Mouse (Mus musculus): ENCODE data around the gene Slc11a1.
A peak's percentile ranks its signal among the peaks of the same experiment; 100 is the strongest.

Slc11a1 gene

DNA sequence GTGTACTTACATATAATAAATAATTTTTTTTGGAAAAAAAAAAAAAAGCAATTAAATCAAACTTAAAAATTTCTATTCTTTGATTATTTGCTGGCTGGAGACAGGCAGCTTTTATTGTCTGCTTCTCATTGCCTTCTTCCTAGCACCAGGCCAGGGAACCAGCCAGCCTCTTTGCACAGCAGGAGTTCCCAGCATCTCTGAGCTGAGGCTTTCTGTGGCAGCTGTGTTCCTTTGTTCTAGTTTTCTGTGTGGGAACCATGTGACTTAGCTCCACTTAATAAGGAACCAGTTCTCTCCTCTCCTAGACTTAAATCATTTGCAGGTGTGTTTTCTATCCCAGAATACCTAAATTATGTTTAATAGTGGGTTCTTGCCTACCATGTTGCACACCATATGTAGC is 17.5 kb upstream of the Slc11a1 start:
- no peak for DNase-seq

GRCm38 (mm10) chr1:74359952-74360517 is 15.0 kb upstream of the Slc11a1 start:
- DNase-seq = no peak

- peak; percentile 86 for DNase-seq
Observed at GRCm38 (mm10) chr1:74361812-74362211, 13.2 kb upstream of the Slc11a1 start, which contains the start of gene Catip. TSS of gene Catip (plus strand) at chr1:74362108.

- DNase-seq = no peak
Observed at GRCm38 (mm10) chr1:74362325-74363229, 12.4 kb upstream of the Slc11a1 start.

DNA sequence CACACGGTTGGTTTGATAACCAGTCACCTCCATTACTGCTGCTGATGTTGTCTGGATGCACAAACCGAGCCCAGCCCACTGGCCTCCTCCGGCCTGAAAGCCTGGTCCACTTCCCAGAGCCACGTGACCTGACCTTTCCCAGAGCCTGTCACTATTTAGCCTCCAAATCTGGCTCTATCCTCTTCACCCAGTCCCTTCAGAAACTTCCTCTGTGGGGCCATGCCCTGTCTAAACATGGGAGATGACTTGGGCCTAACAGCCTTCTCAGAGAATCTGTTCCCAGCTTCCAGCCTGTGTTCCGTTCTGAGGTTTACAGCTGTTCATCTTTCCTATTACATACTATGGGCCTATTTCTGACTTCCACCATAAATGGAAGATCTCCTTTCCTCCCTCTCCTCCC is 11.6 kb upstream of the Slc11a1 start:
- DNase-seq = no peak

- no peak for DNase-seq
Observed at GRCm38 (mm10) chr1:74364270-74364669, 10.7 kb upstream of the Slc11a1 start.

- peak; percentile 77 for DNase-seq
Observed at GRCm38 (mm10) chr1:74367886-74368645, 6.9 kb upstream of the Slc11a1 start.

- no peak for DNase-seq
Observed at GRCm38 (mm10) chr1:74370040-74370439, 5.0 kb upstream of the Slc11a1 start.

DNA sequence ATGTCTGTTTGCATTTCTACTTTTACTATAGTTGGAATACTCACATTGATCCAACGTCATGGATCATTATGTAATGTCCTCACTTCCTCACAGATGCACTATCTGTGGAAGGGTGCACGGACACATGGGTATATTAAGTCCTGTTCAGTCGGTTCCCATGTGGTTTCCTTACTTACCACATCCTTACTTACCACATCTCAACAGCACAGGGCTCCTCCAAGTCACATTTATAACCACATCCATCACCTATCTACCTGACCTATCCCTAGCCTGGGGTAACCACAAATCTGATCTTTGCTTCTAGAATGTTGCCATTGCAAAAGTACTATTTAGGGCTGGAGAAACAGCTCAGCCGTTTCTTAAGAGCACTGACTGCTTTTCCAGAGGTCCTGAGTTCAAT is 1.6 kb upstream of the Slc11a1 start:
- DNase-seq = no peak

- DNase-seq = no peak
Observed at GRCm38 (mm10) chr1:74375561-74375960, 566 bp downstream of the Slc11a1 start.

- no peak for DNase-seq
Observed at GRCm38 (mm10) chr1:74376396-74376795, 1.4 kb downstream of the Slc11a1 start.

- DNase-seq = no peak
Observed at GRCm38 (mm10) chr1:74379058-74379504, 4.1 kb downstream of the Slc11a1 start.

DNA sequence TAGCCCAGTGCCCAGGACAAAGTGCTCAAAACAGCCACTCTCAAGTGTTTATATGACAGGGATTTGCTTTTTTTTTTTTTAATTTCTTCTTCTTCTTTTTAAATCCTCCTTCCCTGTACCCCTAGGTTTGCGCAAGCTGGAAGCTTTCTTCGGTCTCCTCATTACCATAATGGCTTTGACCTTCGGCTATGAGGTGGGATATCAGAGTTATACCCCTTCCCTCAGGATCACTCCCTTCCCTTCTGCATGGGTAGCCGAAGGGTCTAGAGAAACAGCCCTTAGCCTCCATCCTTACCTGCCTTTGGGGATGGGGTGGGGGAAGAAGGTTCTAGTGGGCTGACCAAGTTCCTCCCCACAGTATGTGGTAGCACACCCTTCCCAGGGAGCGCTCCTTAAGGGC is 5.5 kb downstream of the Slc11a1 start:
- DNase-seq = no peak

DNA sequence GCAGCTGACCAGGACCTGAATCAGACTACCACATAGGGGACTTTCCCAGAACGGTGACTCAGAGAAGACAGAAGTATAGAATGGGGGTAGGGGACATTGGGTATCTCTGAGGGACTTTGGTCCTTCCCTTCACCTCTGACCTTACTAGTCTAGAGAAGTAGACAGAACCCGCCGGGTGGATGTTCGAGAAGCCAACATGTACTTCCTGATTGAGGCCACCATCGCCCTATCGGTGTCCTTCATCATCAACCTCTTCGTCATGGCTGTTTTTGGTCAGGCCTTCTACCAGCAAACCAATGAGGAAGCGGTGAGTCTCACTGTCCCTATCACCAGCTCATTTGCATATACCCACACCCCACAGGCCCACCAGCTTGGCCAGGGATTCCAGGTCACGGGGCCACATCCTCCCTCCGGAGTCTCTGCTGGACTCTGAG is 6.6 kb downstream of the Slc11a1 start:
- no peak for DNase-seq

GRCm38 (mm10) chr1:74383385-74383784 is 8.4 kb downstream of the Slc11a1 start:
- no peak for DNase-seq

GRCm38 (mm10) chr1:74384525-74384924 is 9.5 kb downstream of the Slc11a1 start:
- DNase-seq = no peak

- no peak for DNase-seq
Observed at GRCm38 (mm10) chr1:74385064-74385463, 10.1 kb downstream of the Slc11a1 start.

- no peak for DNase-seq
Observed at GRCm38 (mm10) chr1:74385531-74385930, 10.5 kb downstream of the Slc11a1 start.

DNA sequence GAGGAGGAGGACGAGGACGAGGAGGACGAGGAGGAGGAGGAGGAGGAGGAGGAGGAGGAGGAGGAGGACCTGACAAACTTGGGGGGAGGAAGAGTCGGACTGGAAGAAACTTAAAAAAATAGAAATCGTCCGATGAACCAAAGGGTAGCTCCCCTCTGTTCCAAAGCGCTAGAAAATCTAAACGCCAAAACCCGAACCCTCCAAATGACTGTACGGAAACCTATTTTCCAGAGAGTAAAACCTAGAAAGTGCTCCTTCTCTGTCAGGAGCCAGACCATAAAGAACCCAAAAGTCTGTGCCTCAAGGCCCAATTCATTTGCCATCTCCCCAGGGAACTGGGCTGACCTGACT is 11.3 kb downstream of the Slc11a1 start:
- DNase-seq = no peak

DNA sequence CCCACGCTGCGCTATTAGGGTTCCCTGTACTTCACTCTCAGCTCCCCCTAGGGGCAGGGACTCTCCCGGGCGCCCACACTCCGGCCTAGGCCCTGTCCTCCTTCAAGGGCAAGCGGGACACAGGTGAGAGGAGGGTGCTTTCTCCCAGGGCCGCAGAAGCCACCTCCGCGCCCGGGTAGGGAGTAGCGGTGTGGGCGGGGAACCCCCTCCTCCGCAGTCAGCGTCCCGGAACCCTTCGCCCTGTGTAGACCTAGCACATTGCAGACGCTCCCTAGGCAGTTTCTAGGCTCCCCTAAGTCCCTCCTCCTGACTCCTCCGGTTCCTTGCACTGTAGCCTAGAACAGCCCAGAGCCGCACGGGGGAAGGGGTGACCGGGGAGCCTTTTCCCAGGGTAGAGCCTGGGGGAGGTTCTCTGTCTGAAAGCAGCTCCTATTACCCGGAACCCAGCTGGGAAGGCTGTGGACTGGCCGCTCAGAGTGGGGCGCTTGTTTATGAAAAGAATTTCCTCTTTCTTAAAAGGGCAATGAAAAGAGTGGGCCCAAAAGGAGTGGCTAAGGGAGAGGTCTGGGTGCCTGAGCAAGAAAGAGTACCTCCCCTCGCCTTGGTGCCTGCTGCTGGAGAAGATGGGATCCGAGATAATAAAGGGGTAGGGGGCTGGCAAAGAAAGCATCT is 11.9 kb downstream of the Slc11a1 start:
- peak; percentile 95 for DNase-seq

DNA sequence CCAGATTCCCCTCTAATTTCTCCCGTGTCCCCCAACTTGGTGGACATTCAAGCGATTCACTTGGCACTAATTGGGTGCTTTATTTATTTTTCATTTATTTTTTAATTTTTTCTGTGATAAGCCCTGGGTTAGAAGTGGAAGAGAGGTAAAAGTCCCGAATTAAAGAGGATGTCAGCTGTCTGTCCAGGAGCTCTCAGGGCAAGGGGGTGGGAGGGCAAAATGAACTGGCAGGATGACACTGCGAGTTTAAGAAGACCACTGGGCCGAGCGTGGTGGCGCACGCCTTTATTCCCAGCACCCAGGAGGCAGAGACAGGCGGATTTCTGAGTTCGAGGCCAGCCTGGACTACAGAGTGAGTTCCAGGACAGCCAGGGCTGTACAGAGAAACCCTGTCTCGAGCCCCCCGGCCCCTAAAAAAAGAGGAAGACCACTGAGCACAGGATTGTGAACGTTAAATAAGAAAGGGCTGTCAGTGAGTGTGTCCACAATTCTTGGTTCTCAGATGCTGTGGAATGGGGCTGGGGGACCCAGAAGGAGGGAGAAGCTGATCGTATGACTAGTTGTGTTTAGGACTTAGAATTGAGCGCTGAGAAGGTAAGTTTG is 12.5 kb downstream of the Slc11a1 start:
- DNase-seq = no peak

DNA sequence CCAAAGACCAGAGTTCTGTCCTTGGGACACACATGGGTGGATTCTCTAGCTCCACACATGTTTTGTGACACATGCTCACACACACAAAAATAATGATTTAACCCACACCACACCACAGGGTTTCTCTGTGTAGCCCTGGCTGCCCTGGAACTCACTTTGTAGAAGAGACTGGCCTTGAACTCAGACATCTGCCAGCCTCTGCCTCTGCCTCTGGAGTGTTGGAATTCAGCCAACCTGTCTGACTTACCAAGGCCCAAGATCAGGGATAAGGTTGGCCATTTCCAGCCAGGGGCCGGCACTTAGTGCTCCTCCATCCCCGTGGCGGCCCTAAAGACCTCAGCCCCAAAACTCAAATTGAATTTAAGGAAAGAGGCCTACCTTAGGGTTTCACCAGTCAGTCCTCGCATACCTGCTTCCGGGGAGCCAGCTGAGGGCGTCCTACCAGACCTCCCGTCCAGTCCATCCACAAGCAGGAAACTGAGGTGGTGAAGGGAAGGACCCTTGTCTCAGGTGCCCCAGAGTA is 13.5 kb downstream of the Slc11a1 start:
- DNase-seq = no peak

All from kidney, postnatal 10 days (tissue).